Mouse (Mus musculus) liver, embryonic 18 days (tissue): ENCODE results near the gene Prpf3. TPM values are rescaled to one million over a fixed set of nuclear protein-coding genes. Genes with fewer than 3 reads are reported as not detected.

Experiments
- polyA plus RNA-seq: library from polyadenylated mRNA; depleted of rRNA; stranded (reverse); fragments of >200 nt; gene quantifications from 2 replicates; pipeline ENCODE4 v1.2.3, GENCODE M21; 2012; rRNA removed

The Prpf3 gene
- polyA plus RNA-seq: 12.6 and 13.8 TPM in 2 replicates

DNA sequence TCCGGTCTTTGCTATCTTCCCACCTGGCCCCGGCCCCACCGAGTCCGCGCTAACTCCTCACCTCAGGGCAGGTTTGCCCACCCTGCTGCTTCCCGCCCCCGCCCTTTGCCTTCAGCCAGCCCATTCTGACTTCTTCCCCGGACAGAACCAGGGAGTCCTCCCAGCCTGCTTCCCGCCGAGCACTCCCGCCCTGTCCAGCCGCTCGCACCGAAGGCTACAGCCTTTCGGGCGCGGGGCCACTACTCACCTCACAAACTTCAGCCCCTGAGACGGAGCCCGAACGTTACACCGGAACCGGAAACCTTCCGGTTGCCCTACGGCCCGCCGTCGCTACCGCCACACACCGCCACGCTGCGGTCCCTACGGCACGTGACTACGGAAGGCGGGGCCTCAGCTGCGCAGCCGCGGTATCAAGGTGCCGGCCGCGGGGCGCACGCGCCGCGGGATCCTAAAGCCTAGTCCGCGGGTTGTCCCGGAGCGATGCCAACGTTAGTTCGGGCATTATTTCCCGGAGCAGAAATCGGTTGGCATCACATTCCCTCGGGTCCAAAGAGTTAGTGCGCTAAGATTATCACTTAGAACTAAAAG is at the start of gene Prpf3:
TSS of gene Prpf3 (minus strand) at position 384 of the 588 bp plus-strand sequence.

DNA sequence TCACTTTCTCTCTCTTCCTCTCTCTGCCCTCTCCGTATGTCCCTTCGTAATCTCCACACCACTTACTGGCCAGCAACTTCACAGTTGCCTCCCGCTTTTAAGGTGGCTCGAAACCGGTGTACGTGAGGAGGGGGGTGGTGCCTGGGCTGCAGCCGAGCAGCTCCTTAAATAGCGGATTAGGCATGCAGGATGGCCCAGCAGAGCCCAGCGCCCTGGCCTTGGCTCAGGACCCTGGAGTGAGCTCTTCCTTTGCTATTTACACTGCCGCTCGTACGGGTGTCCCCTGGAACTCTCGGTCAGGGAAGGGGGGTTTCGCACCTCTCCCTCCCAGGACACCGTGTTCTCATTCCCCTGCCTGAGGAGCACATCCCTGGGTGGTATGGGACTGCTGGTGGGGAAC is 48.9 kb upstream of the Prpf3 start, which contains the start of gene Car14:
TSS of gene Car14 (minus strand) at position 124 of the 400 bp plus-strand sequence.

DNA sequence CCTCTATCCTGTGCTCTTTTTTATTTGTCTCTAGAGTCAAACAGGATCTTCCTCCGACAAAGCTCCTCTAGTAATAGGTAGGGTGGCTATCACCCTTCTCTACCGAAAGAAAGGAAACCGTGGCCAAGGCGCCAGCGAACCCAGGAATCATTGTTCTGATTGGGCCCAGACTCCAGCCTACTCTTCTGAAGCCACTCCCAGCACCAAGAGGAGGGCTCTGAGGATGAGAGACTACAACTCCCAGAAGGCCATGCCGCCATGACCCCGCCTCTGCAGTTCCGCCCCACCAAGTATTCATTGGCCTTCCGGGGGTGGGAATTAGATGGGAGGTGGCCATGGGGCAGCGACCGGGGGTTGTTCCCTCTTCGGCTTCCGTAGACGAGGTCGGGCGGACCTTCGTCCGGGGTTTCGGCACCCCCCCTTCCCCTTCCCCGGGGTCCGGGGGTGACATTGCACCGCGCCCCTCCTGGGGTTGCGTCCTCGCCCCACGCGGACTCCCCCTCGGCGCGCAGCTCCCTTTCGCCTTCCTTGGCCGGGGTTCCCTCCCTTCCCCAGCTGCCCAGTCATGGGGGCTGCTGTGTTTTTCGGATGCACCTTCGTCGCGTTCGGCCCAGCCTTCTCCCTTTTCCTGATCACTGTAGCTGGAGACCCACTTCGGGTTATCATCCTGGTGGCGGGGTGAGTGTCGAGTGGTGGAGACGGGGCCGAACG is 38.1 kb upstream of the Prpf3 start, which contains the start of gene Aph1a:
TSS of gene Aph1a (plus strand) at position 364 of the 711 bp plus-strand sequence.

DNA sequence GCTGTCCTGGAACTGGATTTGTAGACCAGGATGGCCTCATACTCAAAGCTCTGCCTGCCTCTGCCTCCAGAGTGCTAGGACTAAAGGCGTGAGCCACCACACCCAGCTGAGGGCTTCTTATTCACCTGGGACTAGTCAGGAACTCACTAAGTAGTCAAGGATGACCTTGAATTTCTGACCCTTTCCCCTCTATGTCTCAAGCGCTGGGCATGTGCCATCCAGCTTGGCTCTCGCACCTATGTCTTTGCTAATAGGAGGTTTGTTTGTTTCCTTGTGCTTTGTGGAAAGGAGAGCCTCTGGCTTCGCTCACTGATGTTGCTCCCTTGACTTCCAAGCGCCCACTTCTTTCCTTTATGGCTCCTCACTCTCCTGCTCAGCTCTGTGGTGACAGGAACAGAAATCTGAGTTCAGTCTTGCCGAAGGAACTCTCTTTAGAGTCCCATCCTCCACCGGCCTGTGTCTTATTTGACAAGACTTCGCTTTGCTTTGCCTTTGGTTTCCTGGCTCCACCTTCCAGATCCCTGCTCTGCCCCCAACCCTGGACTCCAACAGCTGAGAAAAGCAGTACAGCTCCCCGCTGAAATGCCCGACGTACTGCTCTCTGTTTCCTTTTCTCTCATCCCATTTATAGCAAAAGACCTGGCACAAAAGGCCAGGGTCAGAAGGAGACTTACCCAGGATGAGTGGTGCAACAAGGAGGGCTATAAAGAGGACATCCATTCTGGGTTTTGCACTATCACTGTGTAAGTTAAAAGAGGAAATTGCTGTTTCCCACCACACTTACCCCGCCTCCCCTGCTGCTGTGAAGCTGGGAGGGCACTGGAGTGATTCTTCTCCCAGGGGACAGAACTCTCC is 35.8 kb upstream of the Prpf3 start, which contains the start of gene BC028528:
TSS of gene BC028528 (minus strand) at position 795 of the 855 bp plus-strand sequence.

DNA sequence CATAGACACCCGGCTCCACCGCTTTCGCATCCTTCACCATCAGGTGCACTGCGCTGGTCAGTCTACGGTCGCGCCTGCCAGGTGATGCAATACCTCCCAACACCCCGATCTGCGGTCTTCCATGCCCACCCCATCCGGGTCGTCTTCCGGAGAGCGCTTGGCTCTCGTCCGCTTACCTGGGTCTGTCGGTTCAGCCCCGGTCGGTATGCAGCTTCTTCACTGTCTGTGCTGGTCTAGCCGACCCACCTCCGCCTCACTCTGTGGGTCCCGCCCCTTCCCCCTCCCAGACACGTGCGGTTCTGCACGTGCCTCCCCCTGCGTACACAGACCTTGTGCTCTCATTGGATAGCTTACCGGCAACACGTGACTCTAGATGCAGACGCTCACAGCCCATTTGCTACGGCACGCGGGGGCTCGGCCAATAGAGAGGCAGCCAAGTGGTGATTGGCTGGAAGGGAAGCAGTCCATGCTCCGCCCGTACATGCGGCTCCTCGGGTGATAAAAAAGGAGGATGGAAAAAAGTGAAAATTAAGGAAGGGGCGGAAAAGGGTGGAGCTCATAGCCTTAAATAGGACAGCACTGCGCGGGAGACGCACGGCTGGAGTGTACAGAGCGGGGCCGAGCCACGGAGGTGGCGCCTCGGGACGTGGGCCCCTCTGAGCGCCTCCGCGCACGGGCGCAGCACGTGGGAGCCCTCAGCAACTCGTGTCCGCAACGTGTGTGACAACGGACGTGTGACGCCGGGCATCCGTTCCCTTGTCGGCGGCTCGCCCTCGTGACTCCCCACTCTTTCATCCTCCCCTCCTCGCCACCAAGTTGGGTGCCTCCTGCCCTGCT is 26.5 kb upstream of the Prpf3 start, which contains the start of gene Ciart:
TSS of gene Ciart (minus strand) at position 273 of the 837 bp plus-strand sequence.

DNA sequence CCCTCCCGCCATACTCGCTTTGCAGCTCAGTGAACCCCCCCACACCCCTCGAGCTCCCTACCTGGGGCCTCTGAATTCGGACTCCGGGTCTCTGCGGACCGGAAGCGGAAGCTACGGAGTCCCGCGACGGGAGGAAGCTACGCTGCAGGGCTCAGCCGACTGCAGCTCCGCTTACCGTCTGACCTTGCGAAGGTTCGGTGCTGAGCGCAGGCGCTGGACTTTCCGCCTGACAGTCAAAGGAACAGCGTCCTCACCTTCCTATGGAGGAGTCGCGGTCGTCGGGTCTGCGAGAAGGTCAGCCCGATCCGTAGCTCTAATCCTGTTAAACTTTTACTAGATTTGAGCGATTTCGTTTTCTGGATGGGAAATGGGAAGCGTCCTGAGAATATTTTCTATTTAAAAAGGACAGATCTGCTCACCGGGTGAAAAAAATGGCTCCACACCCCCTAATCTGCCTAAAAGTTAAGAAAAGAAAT is 15.7 kb upstream of the Prpf3 start, which contains the start of gene Mrps21:
TSS of gene Mrps21 (minus strand) at position 128 of the 476 bp plus-strand sequence.

DNA sequence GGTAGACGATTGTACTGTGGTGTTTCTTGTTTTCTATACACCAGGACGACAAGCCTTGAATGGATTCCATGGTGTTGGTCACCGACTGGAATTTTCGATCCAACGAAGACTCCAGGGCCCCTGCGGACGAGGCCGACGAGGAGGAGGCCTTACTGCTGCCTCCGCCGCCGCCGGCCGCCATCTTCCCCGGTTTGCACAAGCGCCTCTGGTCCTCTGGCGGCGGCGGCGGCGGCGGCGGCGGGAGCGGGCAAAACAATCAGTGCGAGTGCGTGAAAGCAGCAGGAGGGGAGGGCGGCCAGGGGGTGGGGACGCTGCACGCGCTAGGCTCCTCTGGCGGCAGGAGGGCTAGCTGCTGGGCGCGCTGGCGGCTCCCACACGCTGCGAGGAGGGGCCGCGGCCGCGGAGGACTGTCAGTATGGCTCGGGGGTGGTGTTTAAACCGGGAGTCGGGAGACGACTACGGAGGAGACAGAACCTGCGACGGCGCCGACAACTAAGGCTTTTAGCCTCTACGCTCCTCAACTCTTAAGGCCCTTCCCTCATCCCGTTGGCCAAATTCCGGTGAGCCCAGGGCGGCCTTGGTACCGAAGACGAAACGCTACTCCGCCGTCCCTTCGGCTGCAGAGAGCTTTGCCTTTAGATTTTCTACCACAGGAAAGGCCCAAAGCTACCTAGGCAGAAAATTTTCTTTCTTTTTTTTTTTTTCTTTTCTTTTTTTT is 37.0 kb downstream of the Prpf3 start, which contains the start of gene Rprd2:
TSS of gene Rprd2 (minus strand) at position 293 of the 718 bp plus-strand sequence.

Other genes with a start within 250 kb of the Prpf3 start
- gene Ensa, start 230.9 kb downstream of the Prpf3 start, polyA plus RNA-seq: 11.0 and 11.3 TPM in 2 replicates
- gene Mcl1, start 197.1 kb downstream of the Prpf3 start, polyA plus RNA-seq: 35.9 and 40.1 TPM in 2 replicates
- 0.88 and 1.5 TPM in 2 replicates for gene Adamtsl4, start 168.0 kb downstream of the Prpf3 start, polyA plus RNA-seq
- gene Ecm1, start 116.3 kb downstream of the Prpf3 start, polyA plus RNA-seq: 50.8 and 75.0 TPM in 2 replicates
- gene Tars2, start 95.7 kb downstream of the Prpf3 start, polyA plus RNA-seq: 17.8 and 20.3 TPM in 2 replicates
- 4.3 and 5.5 TPM in 2 replicates for gene Rprd2, start 37.0 kb downstream of the Prpf3 start, polyA plus RNA-seq
- gene Mrps21, start 15.6 kb upstream of the Prpf3 start, polyA plus RNA-seq: 95.6 and 96.2 TPM in 2 replicates
- 0.85 and 1.1 TPM in 2 replicates for gene Ciart, start 26.4 kb upstream of the Prpf3 start, polyA plus RNA-seq
- 5.3 and 6.8 TPM in 2 replicates for gene BC028528, start 36.1 kb upstream of the Prpf3 start, polyA plus RNA-seq
- gene Aph1a, start 38.1 kb upstream of the Prpf3 start, polyA plus RNA-seq: 27.8 and 30.9 TPM in 2 replicates
- gene Car14, start 48.8 kb upstream of the Prpf3 start, polyA plus RNA-seq: 9.3 and 12.0 TPM in 2 replicates
- 59.5 and 63.3 TPM in 2 replicates for gene Anp32e, start 73.4 kb upstream of the Prpf3 start, polyA plus RNA-seq
- gene Plekho1, start 140.1 kb upstream of the Prpf3 start, polyA plus RNA-seq: 16.3 and 19.0 TPM in 2 replicates
- 4.7 and 5.3 TPM in 2 replicates for gene Vps45, start 202.6 kb upstream of the Prpf3 start, polyA plus RNA-seq
- 3.6 and 3.7 TPM in 2 replicates for gene Otud7b, start 248.6 kb upstream of the Prpf3 start, polyA plus RNA-seq